Mouse (Mus musculus): Measurements from ENCODE around the gene Slc34a1. TPM values are rescaled to one million over a fixed set of nuclear protein-coding genes. Genes with fewer than 3 reads are reported as not detected.

Gene Slc34a1
- polyA plus RNA-seq, 1 experiment from 2014 or later = not detected

GRCm38 (mm10) chr13:55374206-55374924 is 23.6 kb upstream of the Slc34a1 start:
- WGBS = 66% methylated on average over 6 of the region's 6 CpGs
- no peak for ATAC-seq (ENCODE audit: low FRiP score)
- H3K36me3 ChIP-seq (ENCODE audit: control insufficient read depth, insufficient read depth, low read length) = no peaks in the 10 kb centered on the region
- peaks cover 16% of the 10 kb centered on the region for H3K27me3 ChIP-seq (ENCODE audit: control insufficient read depth, insufficient read depth, low read length)
- no peaks in the 10 kb centered on the region for H3K9me3 ChIP-seq (ENCODE audit: control insufficient read depth, low read length)
- H3K27ac ChIP-seq (ENCODE audit: low read depth, low read length) = no peak overlapping the region
- no peaks in the 10 kb centered on the region for H3K4me1 ChIP-seq (ENCODE audit: control insufficient read depth, insufficient read depth, low read length)
- H3K4me3 ChIP-seq (ENCODE audit: low read depth, low read length) = no peak overlapping the region
- H3K4me2 ChIP-seq = no peak overlapping the region
- DNase-seq (ENCODE audit: low spot score, missing footprints) = no peak
- no peak overlapping the region for H3K9ac ChIP-seq (ENCODE audit: low read length)

GRCm38 (mm10) chr13:55375877-55376276 is 22.1 kb upstream of the Slc34a1 start:
- H3K27me3 ChIP-seq (ENCODE audit: control insufficient read depth, insufficient read depth, low read length) = peaks cover 27% of the 10 kb centered on the region

GRCm38 (mm10) chr13:55378907-55379580 is 18.9 kb upstream of the Slc34a1 start:
- ATAC-seq (ENCODE audit: low FRiP score) (no peak), DNase-seq (ENCODE audit: low spot score, missing footprints) (no peak)
- Histone ChIP-seq H3K9ac (ENCODE audit: low read length) (no peak overlapping the region), H3K27ac (ENCODE audit: low read depth, low read length) (no peak overlapping the region), H3K4me2 (no peak overlapping the region), H3K4me1 (ENCODE audit: control insufficient read depth, insufficient read depth, low read length) (no peaks in the 10 kb centered on the region), H3K27me3 (ENCODE audit: control insufficient read depth, insufficient read depth, low read length) (peaks cover 28% of the 10 kb centered on the region), H3K4me3 (ENCODE audit: low read depth, low read length) (no peak overlapping the region), H3K36me3 (ENCODE audit: control insufficient read depth, insufficient read depth, low read length) (no peaks in the 10 kb centered on the region), H3K9me3 (ENCODE audit: control insufficient read depth, low read length) (no peaks in the 10 kb centered on the region)
- 7% methylated on average over 32 of the region's 32 CpGs for WGBS

More at GRCm38 (mm10) chr13:55375877-55376276, 22.1 kb upstream of the Slc34a1 start:
- no peaks in the 10 kb centered on the region for H3K4me1 ChIP-seq (ENCODE audit: control insufficient read depth, insufficient read depth, low read length)
- WGBS = 82% methylated on average over 2 of the region's 2 CpGs
- no peak overlapping the region for H3K4me2 ChIP-seq
- ATAC-seq (ENCODE audit: low FRiP score) (no peak), DNase-seq (ENCODE audit: low spot score, missing footprints) (no peak)
- no peak overlapping the region for H3K9ac ChIP-seq (ENCODE audit: low read length)
- no peak overlapping the region for H3K27ac ChIP-seq (ENCODE audit: low read depth, low read length)
- H3K4me3 ChIP-seq (ENCODE audit: low read depth, low read length) = no peak overlapping the region
- no peaks in the 10 kb centered on the region for H3K36me3 ChIP-seq (ENCODE audit: control insufficient read depth, insufficient read depth, low read length)
- H3K9me3 ChIP-seq (ENCODE audit: control insufficient read depth, low read length) = no peaks in the 10 kb centered on the region

- no peak overlapping the region for H3K27ac ChIP-seq (ENCODE audit: low read depth, low read length)
- H3K4me2 ChIP-seq = no peak overlapping the region
- ATAC-seq (ENCODE audit: low FRiP score) (no peak), DNase-seq (ENCODE audit: low spot score, missing footprints) (no peak)
- WGBS = 77% methylated on average over 4 of the region's 4 CpGs
- H3K4me3 ChIP-seq (ENCODE audit: low read depth, low read length) = no peak overlapping the region
- no peak overlapping the region for H3K9ac ChIP-seq (ENCODE audit: low read length)
- no peaks in the 10 kb centered on the region for H3K4me1 ChIP-seq (ENCODE audit: control insufficient read depth, insufficient read depth, low read length)
- peaks cover 28% of the 10 kb centered on the region for H3K27me3 ChIP-seq (ENCODE audit: control insufficient read depth, insufficient read depth, low read length)
- H3K36me3 ChIP-seq (ENCODE audit: control insufficient read depth, insufficient read depth, low read length) = no peaks in the 10 kb centered on the region
- no peaks in the 10 kb centered on the region for H3K9me3 ChIP-seq (ENCODE audit: control insufficient read depth, low read length)
Observed at GRCm38 (mm10) chr13:55381790-55382189, 16.2 kb upstream of the Slc34a1 start.

GRCm38 (mm10) chr13:55390644-55391043 is 7.3 kb upstream of the Slc34a1 start:
- H3K9me3 ChIP-seq (ENCODE audit: control insufficient read depth, low read length) = no peaks in the 10 kb centered on the region
- H3K4me2 ChIP-seq = no peak overlapping the region
- 81% methylated on average over 3 of the region's 3 CpGs for WGBS
- H3K4me3 ChIP-seq (ENCODE audit: low read depth, low read length) = no peak overlapping the region
- H3K9ac ChIP-seq (ENCODE audit: low read length) = no peak overlapping the region
- no peak overlapping the region for H3K27ac ChIP-seq (ENCODE audit: low read depth, low read length)
- no peaks in the 10 kb centered on the region for H3K36me3 ChIP-seq (ENCODE audit: control insufficient read depth, insufficient read depth, low read length)
- H3K27me3 ChIP-seq (ENCODE audit: control insufficient read depth, insufficient read depth, low read length) = no peaks in the 10 kb centered on the region
- ATAC-seq (ENCODE audit: low FRiP score) (no peak), DNase-seq (ENCODE audit: low spot score, missing footprints) (peak; percentile 35)
- H3K4me1 ChIP-seq (ENCODE audit: control insufficient read depth, insufficient read depth, low read length) = no peaks in the 10 kb centered on the region

GRCm38 (mm10) chr13:55391626-55392029 is 6.4 kb upstream of the Slc34a1 start:
- no peak for ATAC-seq (ENCODE audit: low FRiP score)

GRCm38 (mm10) chr13:55392933-55393332 is 5.1 kb upstream of the Slc34a1 start:
- no peaks in the 10 kb centered on the region for H3K36me3 ChIP-seq (ENCODE audit: control insufficient read depth, insufficient read depth, low read length)

More at GRCm38 (mm10) chr13:55391626-55392029, 6.4 kb upstream of the Slc34a1 start:
- H3K9me3 ChIP-seq (ENCODE audit: control insufficient read depth, low read length) = no peaks in the 10 kb centered on the region
- DNase-seq (ENCODE audit: low spot score, missing footprints) = no peak
- 73% methylated on average over 1 of the region's 1 CpGs for WGBS
- H3K27ac ChIP-seq (ENCODE audit: low read depth, low read length) = no peak overlapping the region
- no peaks in the 10 kb centered on the region for H3K27me3 ChIP-seq (ENCODE audit: control insufficient read depth, insufficient read depth, low read length)
- H3K36me3 ChIP-seq (ENCODE audit: control insufficient read depth, insufficient read depth, low read length) = no peaks in the 10 kb centered on the region
- no peak overlapping the region for H3K4me2 ChIP-seq
- no peak overlapping the region for H3K9ac ChIP-seq (ENCODE audit: low read length)
- H3K4me1 ChIP-seq (ENCODE audit: control insufficient read depth, insufficient read depth, low read length) = no peaks in the 10 kb centered on the region
- H3K4me3 ChIP-seq (ENCODE audit: low read depth, low read length) = no peak overlapping the region

GRCm38 (mm10) chr13:55399300-55400038 is 1.5 kb downstream of the Slc34a1 start:
- Histone ChIP-seq H3K4me1 (ENCODE audit: control insufficient read depth, insufficient read depth, low read length) (no peaks in the 10 kb centered on the region), H3K9me3 (ENCODE audit: control insufficient read depth, low read length) (no peaks in the 10 kb centered on the region), H3K27ac (ENCODE audit: low read depth, low read length) (no peak overlapping the region), H3K9ac (ENCODE audit: low read length) (no peak overlapping the region), H3K4me3 (ENCODE audit: low read depth, low read length) (no peak overlapping the region), H3K36me3 (ENCODE audit: control insufficient read depth, insufficient read depth, low read length) (no peaks in the 10 kb centered on the region), H3K4me2 (no peak overlapping the region), H3K27me3 (ENCODE audit: control insufficient read depth, insufficient read depth, low read length) (no peaks in the 10 kb centered on the region)
- WGBS = 71% methylated on average over 5 of the region's 5 CpGs
- ATAC-seq (ENCODE audit: low FRiP score) (no peak), DNase-seq (ENCODE audit: low spot score, missing footprints) (peak; percentile 21)

More at GRCm38 (mm10) chr13:55392933-55393332, 5.1 kb upstream of the Slc34a1 start:
- Histone ChIP-seq H3K4me2 (no peak overlapping the region), H3K4me1 (ENCODE audit: control insufficient read depth, insufficient read depth, low read length) (no peaks in the 10 kb centered on the region), H3K9ac (ENCODE audit: low read length) (no peak overlapping the region), H3K27ac (ENCODE audit: low read depth, low read length) (no peak overlapping the region), H3K4me3 (ENCODE audit: low read depth, low read length) (no peak overlapping the region), H3K27me3 (ENCODE audit: control insufficient read depth, insufficient read depth, low read length) (no peaks in the 10 kb centered on the region), H3K9me3 (ENCODE audit: control insufficient read depth, low read length) (no peaks in the 10 kb centered on the region)
- DNase-seq (ENCODE audit: low spot score, missing footprints) = no peak
- WGBS = 70% methylated on average over 4 of the region's 4 CpGs
- no peak for ATAC-seq (ENCODE audit: low FRiP score)

- no peak overlapping the region for H3K4me3 ChIP-seq (ENCODE audit: low read depth, low read length)
- H3K36me3 ChIP-seq (ENCODE audit: control insufficient read depth, insufficient read depth, low read length) = no peaks in the 10 kb centered on the region
- 87% methylated on average over 1 of the region's 1 CpGs for WGBS
- no peak for DNase-seq (ENCODE audit: low spot score, missing footprints)
- H3K9ac ChIP-seq (ENCODE audit: low read length) = no peak overlapping the region
- H3K4me1 ChIP-seq (ENCODE audit: control insufficient read depth, insufficient read depth, low read length) = no peaks in the 10 kb centered on the region
- no peak for ATAC-seq (ENCODE audit: low FRiP score)
- no peak overlapping the region for H3K27ac ChIP-seq (ENCODE audit: low read depth, low read length)
- no peaks in the 10 kb centered on the region for H3K9me3 ChIP-seq (ENCODE audit: control insufficient read depth, low read length)
- H3K27me3 ChIP-seq (ENCODE audit: control insufficient read depth, insufficient read depth, low read length) = no peaks in the 10 kb centered on the region
- H3K4me2 ChIP-seq = no peak overlapping the region
Observed at GRCm38 (mm10) chr13:55400039-55400346, 2.0 kb downstream of the Slc34a1 start.
